Mouse (Mus musculus): ENCODE measurements around the gene Tmem9b.

DNA sequence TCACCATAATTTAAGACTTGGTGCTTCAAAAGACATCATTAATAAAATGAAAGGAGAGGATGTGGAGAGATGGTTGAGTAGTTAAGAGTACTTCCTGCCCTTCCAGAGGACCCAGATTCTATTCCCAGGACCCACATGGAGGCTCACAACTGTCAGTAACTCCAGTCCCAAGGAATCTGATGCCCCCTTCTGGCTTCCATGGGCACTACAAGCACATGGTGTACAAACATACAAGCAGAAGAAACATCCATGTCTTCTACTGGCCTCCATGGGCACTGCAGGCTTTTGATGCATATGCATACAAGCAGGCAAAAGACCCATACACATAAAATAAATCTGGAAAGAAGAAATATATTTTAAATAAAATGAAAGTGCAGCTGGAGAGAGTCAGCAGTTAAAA is 52.5 kb downstream of the Tmem9b start:
- no peak for TF ChIP-seq USF1 (IDR thresholded peaks at IDR 0.05; ENCODE audit: low read depth)
- TF ChIP-seq CTCF (IDR thresholded peaks at IDR 0.05; ENCODE audit: control insufficient read depth, insufficient read depth, insufficient read length) = no peak

Data from C2C12 (cell line).